In the genomic region with DNA sequence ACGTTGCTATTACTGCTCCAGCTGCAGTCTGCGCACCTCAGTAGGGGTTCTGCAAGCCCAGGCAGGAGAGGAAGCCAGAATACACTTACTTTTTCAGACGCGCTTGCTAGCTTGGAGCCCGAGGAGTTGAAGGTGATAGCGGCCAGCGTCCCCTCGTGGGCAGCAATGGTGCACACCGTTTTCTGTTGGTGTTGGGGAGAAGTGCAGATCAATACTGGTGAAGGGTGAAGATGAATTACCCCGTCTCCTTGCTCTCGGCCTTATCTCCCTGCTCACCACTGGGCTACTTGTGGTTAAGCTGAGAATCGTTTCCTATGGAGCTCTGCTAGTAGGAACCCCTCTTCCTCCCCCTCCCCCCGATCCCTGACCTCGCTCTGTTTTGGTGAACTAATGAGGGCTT, we compare ENCODE assay signal across 24 mouse cellular contexts. TPM values are rescaled to one million over a fixed set of nuclear protein-coding genes. Genes with fewer than 3 reads are reported as not detected.
DNase-seq lines count a peak whose midpoint lies in the region; ATAC-seq and TF ChIP-seq lines count a peak whose summit lies in the region.
"Had no signal": no experiment of that assay in that cellular context is flagged by ENCODE, and none has a peak within 500 bp of the region (broad histone marks: within the 10 kb centered on the region; RNA-seq: fewer than 3 reads in every experiment).

No protein-coding gene starts in this region.

- 0 out of 2 replicates have a peak, but pooled peaks have one; percentile 22 for TF ChIP-seq CTCF in intestine, postnatal 0 days (IDR thresholded peaks at IDR 0.05; ENCODE audit: low read depth)

- no peak overlapping the region for H3K4me2 ChIP-seq in intestine, postnatal 0 days (replicated peaks; ENCODE audit: low read depth)
- H3K4me2 ChIP-seq in intestine, embryonic 16.5 days (ENCODE audit: low read depth, low read length): no peak overlapping the region
- H3K4me2 ChIP-seq in liver, embryonic 12.5 days: no peak overlapping the region
- H3K4me2 ChIP-seq: embryonic facial prominence, embryonic 15.5 days; heart, embryonic 11.5 days; hindbrain, embryonic 15.5 days; limb, embryonic 15.5 days had no signal

- H3K36me3 ChIP-seq in intestine, postnatal 0 days (ENCODE audit: control insufficient read depth, insufficient read depth): peaks cover 37% of the 10 kb centered on the region
- 0 out of 2 replicates have a peak, but pooled peaks cover 4% of the 10 kb centered on the region for H3K36me3 ChIP-seq in intestine, embryonic 16.5 days (ENCODE audit: control insufficient read depth, insufficient read depth, low read length)
- peaks cover 67% of the 10 kb centered on the region for H3K36me3 ChIP-seq in liver, embryonic 12.5 days
- H3K36me3 ChIP-seq: hindbrain, embryonic 15.5 days had no signal

- H3K4me1 ChIP-seq in intestine, postnatal 0 days (replicated peaks; ENCODE audit: control insufficient read depth, insufficient read depth, low read length): no peaks in the 10 kb centered on the region; the same call in 1 of the 2 replicates
- H3K4me1 ChIP-seq in intestine, embryonic 16.5 days (ENCODE audit: control insufficient read depth, insufficient read depth, low read length): no peaks in the 10 kb centered on the region
- peaks cover 66% of the 10 kb centered on the region for H3K4me1 ChIP-seq in liver, embryonic 12.5 days
- H3K4me1 ChIP-seq: embryonic facial prominence, embryonic 15.5 days; hindbrain, embryonic 15.5 days; limb, embryonic 15.5 days had no signal

- intact Hi-C loops in left cerebral cortex, postnatal 14 days (cut with DNase I): loop anchor here (2.0 kb wide), 2 partner anchors 139 to 339 kb away; no protein-coding TSS in a partner anchor

- H3K27me3 ChIP-seq in intestine, postnatal 0 days (replicated peaks; ENCODE audit: control insufficient read depth, insufficient read depth, low read length): no peaks in the 10 kb centered on the region
- H3K27me3 ChIP-seq in intestine, embryonic 16.5 days (replicated peaks; ENCODE audit: control insufficient read depth, insufficient read depth, low read length): no peaks in the 10 kb centered on the region
- H3K27me3 ChIP-seq in liver, embryonic 12.5 days (replicated peaks): no peaks in the 10 kb centered on the region
- H3K27me3 ChIP-seq: embryonic facial prominence, embryonic 15.5 days; hindbrain, embryonic 15.5 days; limb, embryonic 15.5 days had no signal

- 63% methylated on average over 14 of the region's 14 CpGs for WGBS in intestine, postnatal 0 days
- 65% methylated on average over 14 of the region's 14 CpGs for WGBS in intestine, embryonic 16.5 days
- whole genome bisulfite sequencing in liver, embryonic 12.5 days (ENCODE audit: insufficient replicate concordance): 28% methylated on average over 14 of the region's 14 CpGs

- no peak overlapping the region for H3K4me3 ChIP-seq in intestine, postnatal 0 days (ENCODE audit: low read depth, low read length)
- H3K4me3 ChIP-seq in intestine, embryonic 16.5 days (ENCODE audit: low read length): no peak overlapping the region
- H3K4me3 ChIP-seq in liver, embryonic 12.5 days: no peak overlapping the region
- H3K4me3 ChIP-seq: embryonic facial prominence, embryonic 15.5 days; forebrain, embryonic 10.5 days; gastrocnemius, adult 2 months; hindbrain, embryonic 15.5 days; layer of hippocampus, adult 2 months; limb, embryonic 15.5 days; myocyte had no signal

- ATAC-seq in intestine, postnatal 0 days: no peak
- ATAC-seq in intestine, embryonic 16.5 days: no peak
- no peak for ATAC-seq in liver, embryonic 12.5 days
- ATAC-seq in megakaryocyte-erythroid progenitor cell, adult 5-6 weeks (replicated peaks; ENCODE audit: low FRiP score, low TSS enrichment, poor library complexity, severe bottlenecking): peak; percentile 38
- ATAC-seq: lung, postnatal 0 days had no signal

- H3K9ac ChIP-seq in intestine, postnatal 0 days (ENCODE audit: low read depth, low read length): no peak overlapping the region
- no peak overlapping the region for H3K9ac ChIP-seq in intestine, embryonic 16.5 days (ENCODE audit: low read depth, low read length)
- 0 out of 2 replicates have a peak overlapping the region, but pooled peaks have one; percentile 20 for H3K9ac ChIP-seq in liver, embryonic 12.5 days
- H3K9ac ChIP-seq: embryonic facial prominence, embryonic 15.5 days; hindbrain, embryonic 15.5 days; limb, embryonic 15.5 days had no signal

- peak; percentile 34 for DNase-seq in MEL-GATA-1-ER (ENCODE audit: extremely low read depth, low read depth)
- DNase-seq in left cerebral cortex, postnatal 14 days (ENCODE audit: low spot score in 2 of 2): no peak
- no peak for DNase-seq in frontal cortex, postnatal 25 days (ENCODE audit: low spot score in 2 of 2)
- no peak for DNase-seq in cerebellum, postnatal 25 days
- DNase-seq: cerebellum, adult 9-11 months; embryo, embryonic 11 days; gastrocnemius, adult 2 months; heart, postnatal 10 days; kidney, adult 18-20 months; kidney, postnatal 10 days; layer of hippocampus, postnatal 36 days; midbrain, embryonic 14.5 days had no signal

- H3K9me3 ChIP-seq in intestine, postnatal 0 days (ENCODE audit: control insufficient read depth): no peaks in the 10 kb centered on the region
- H3K9me3 ChIP-seq in intestine, embryonic 16.5 days (ENCODE audit: control insufficient read depth, low read length): no peaks in the 10 kb centered on the region
- H3K9me3 ChIP-seq in liver, embryonic 12.5 days (replicated peaks): no peaks in the 10 kb centered on the region
- H3K9me3 ChIP-seq: embryonic facial prominence, embryonic 15.5 days; forebrain, embryonic 10.5 days; hindbrain, embryonic 15.5 days; limb, embryonic 15.5 days had no signal

- H3K27ac ChIP-seq in intestine, postnatal 0 days (ENCODE audit: low read depth, low read length): no peak overlapping the region
- no peak overlapping the region for H3K27ac ChIP-seq in intestine, embryonic 16.5 days (ENCODE audit: low read length)
- H3K27ac ChIP-seq in liver, embryonic 12.5 days: peak overlapping the region; percentile 68; the same call in 1 of the 2 replicates
- H3K27ac ChIP-seq: embryonic facial prominence, embryonic 15.5 days; gastrocnemius, adult 2 months; hindbrain, embryonic 15.5 days; limb, embryonic 15.5 days had no signal

RNA-seq across cellular contexts. Expression of a gene that starts 27.8 kb away (rescaled TPM):
- 28.2 and 30.4 TPM in 2 replicates for polyA plus RNA-seq in intestine, postnatal 0 days (2015; fragmentation: Nextera tagmentation; extraction: Ambion mirVana)
- 27.3 and 27.5 TPM in 2 replicates for polyA plus RNA-seq in intestine, embryonic 16.5 days (2015; fragmentation: Nextera tagmentation; extraction: Ambion mirVana)
- 31.7 and 33.5 TPM in 2 replicates for polyA plus RNA-seq in liver, embryonic 12.5 days (2016; fragmentation: Nextera tagmentation; extraction: Ambion mirVana)
- 21.2 and 30.6 TPM in 2 replicates for total RNA-seq in megakaryocyte-erythroid progenitor cell, adult 5-6 weeks (2014; fragmentation: Nextera tagmentation)
- 5.9 and 9.0 TPM in 2 replicates for total RNA-seq in megakaryocyte-erythroid progenitor cell, adult 5-6 weeks (2017)
- 10 to 100 TPM; 21.8 to 22.2 TPM for total RNA-seq in left cerebral cortex, postnatal 14 days (2021)
